Mouse (Mus musculus) erythroid progenitor cell, adult 5-6 weeks (primary cell): Measurements from ENCODE around the gene Hist1h2bh. TPM values are rescaled to one million over a fixed set of nuclear protein-coding genes. Genes with fewer than 3 reads are reported as not detected.

ENCODE experiments used
- total RNA-seq, 2 experiments: library from RNA; stranded (forward) in 1 of 2; stranded (reverse) in 1 of 2; fragments of 150-400 nt in 1 of 2; fragments of 186-747, 209-891 nt in 1 of 2; gene quantifications; 2 replicates each; pipeline versions ENCODE4 v1.2.3 to v1.2.4; 2015 to 2017; ENCODE audit warnings: low replicate concordance in 2 of 2

The Hist1h2bh gene
- total RNA-seq, 2 experiments from 2014 or later = 90.1 to 367 TPM

Other genes with a start within 250 kb of the Hist1h2bh start
Only the 30 nearest of the 34 such genes appear.
- 4.3 and 15.1 TPM in 2 replicates for gene Zfp322a, start 174.2 kb downstream of the Hist1h2bh start, total RNA-seq (2015; ENCODE audit: low replicate concordance)
- 18.7 and 48.1 TPM in 2 replicates for gene Zfp322a, start 174.2 kb downstream of the Hist1h2bh start, total RNA-seq (2017; ENCODE audit: low replicate concordance)
- gene Abt1, start 119.5 kb downstream of the Hist1h2bh start, total RNA-seq (2015; ENCODE audit: low replicate concordance) = 1.1 and 2.1 TPM in 2 replicates
- gene Abt1, start 119.5 kb downstream of the Hist1h2bh start, total RNA-seq (2017; ENCODE audit: low replicate concordance) = 1.3 and 1.6 TPM in 2 replicates
- gene Btn1a1, start 77.5 kb downstream of the Hist1h2bh start, total RNA-seq (2015; ENCODE audit: low replicate concordance) = 1.4 and 4.2 TPM in 2 replicates
- gene Btn1a1, start 77.5 kb downstream of the Hist1h2bh start, total RNA-seq (2017; ENCODE audit: low replicate concordance) = 0.90 and 1.4 TPM in 2 replicates
- gene Btn2a2, start 54.5 kb downstream of the Hist1h2bh start, total RNA-seq (2015; ENCODE audit: low replicate concordance) = not detected in 2 replicates
- not detected in 2 replicates for gene Btn2a2, start 54.5 kb downstream of the Hist1h2bh start, total RNA-seq (2017; ENCODE audit: low replicate concordance)
- 323 and 492 TPM in 2 replicates for gene Hist1h4h, start 12.3 kb downstream of the Hist1h2bh start, total RNA-seq (2015; ENCODE audit: low replicate concordance)
- 3,110 and 3,215 TPM in 2 replicates for gene Hist1h4h, start 12.3 kb downstream of the Hist1h2bh start, total RNA-seq (2017; ENCODE audit: low replicate concordance)
- gene Hist1h2af, start 9.5 kb downstream of the Hist1h2bh start, total RNA-seq (2015; ENCODE audit: low replicate concordance) = 180 and 320 TPM in 2 replicates
- gene Hist1h2af, start 9.5 kb downstream of the Hist1h2bh start, total RNA-seq (2017; ENCODE audit: low replicate concordance) = 7,936 and 7,993 TPM in 2 replicates
- gene Hist1h3g, start 8.0 kb downstream of the Hist1h2bh start, total RNA-seq (2015; ENCODE audit: low replicate concordance) = 573 TPM in 2 replicates
- 250 and 889 TPM in 2 replicates for gene Hist1h3g, start 8.0 kb downstream of the Hist1h2bh start, total RNA-seq (2017; ENCODE audit: low replicate concordance)
- gene Hist1h3f, start 660 bp upstream of the Hist1h2bh start, total RNA-seq (2015; ENCODE audit: low replicate concordance) = 145 and 158 TPM in 2 replicates
- gene Hist1h3f, start 660 bp upstream of the Hist1h2bh start, total RNA-seq (2017; ENCODE audit: low replicate concordance) = 262 and 310 TPM in 2 replicates
- gene Hist1h4f, start 8.3 kb upstream of the Hist1h2bh start, total RNA-seq (2015; ENCODE audit: low replicate concordance) = 838 and 1,105 TPM in 2 replicates
- gene Hist1h4f, start 8.3 kb upstream of the Hist1h2bh start, total RNA-seq (2017; ENCODE audit: low replicate concordance) = 7,675 and 12,079 TPM in 2 replicates
- gene Hist1h1d, start 9.9 kb upstream of the Hist1h2bh start, total RNA-seq (2015; ENCODE audit: low replicate concordance) = 59.1 and 59.8 TPM in 2 replicates
- gene Hist1h1d, start 9.9 kb upstream of the Hist1h2bh start, total RNA-seq (2017; ENCODE audit: low replicate concordance) = 587 and 674 TPM in 2 replicates
- gene Hist1h3e, start 19.0 kb upstream of the Hist1h2bh start, total RNA-seq (2015; ENCODE audit: low replicate concordance) = 238 and 264 TPM in 2 replicates
- gene Hist1h3e, start 19.0 kb upstream of the Hist1h2bh start, total RNA-seq (2017; ENCODE audit: low replicate concordance) = 387 and 422 TPM in 2 replicates
- gene Hist1h2ae, start 27.8 kb upstream of the Hist1h2bh start, total RNA-seq (2015; ENCODE audit: low replicate concordance) = 4.2 and 33.5 TPM in 2 replicates
- 1,390 and 1,464 TPM in 2 replicates for gene Hist1h2ae, start 27.8 kb upstream of the Hist1h2bh start, total RNA-seq (2017; ENCODE audit: low replicate concordance)
- 851 and 976 TPM in 2 replicates for gene Hist1h2bg, start 28.0 kb upstream of the Hist1h2bh start, total RNA-seq (2015; ENCODE audit: low replicate concordance)
- gene Hist1h2bg, start 28.0 kb upstream of the Hist1h2bh start, total RNA-seq (2017; ENCODE audit: low replicate concordance) = 2,677 and 3,057 TPM in 2 replicates
- 1,210 and 1,460 TPM in 2 replicates for gene Hist1h2bf, start 30.8 kb upstream of the Hist1h2bh start, total RNA-seq (2015; ENCODE audit: low replicate concordance)
- 1,557 and 1,840 TPM in 2 replicates for gene Hist1h2bf, start 30.8 kb upstream of the Hist1h2bh start, total RNA-seq (2017; ENCODE audit: low replicate concordance)
- 9.0 and 15.1 TPM in 2 replicates for gene Hist1h2ad, start 31.0 kb upstream of the Hist1h2bh start, total RNA-seq (2015; ENCODE audit: low replicate concordance)
- 2,771 and 6,356 TPM in 2 replicates for gene Hist1h2ad, start 31.0 kb upstream of the Hist1h2bh start, total RNA-seq (2017; ENCODE audit: low replicate concordance)
- gene Hist1h3d, start 32.4 kb upstream of the Hist1h2bh start, total RNA-seq (2015; ENCODE audit: low replicate concordance) = 379 and 393 TPM in 2 replicates
- gene Hist1h3d, start 32.4 kb upstream of the Hist1h2bh start, total RNA-seq (2017; ENCODE audit: low replicate concordance) = 236 and 363 TPM in 2 replicates
- gene Hist1h4d, start 38.2 kb upstream of the Hist1h2bh start, total RNA-seq (2015; ENCODE audit: low replicate concordance) = 1,614 and 1,995 TPM in 2 replicates
- 2,133 and 2,242 TPM in 2 replicates for gene Hist1h4d, start 38.2 kb upstream of the Hist1h2bh start, total RNA-seq (2017; ENCODE audit: low replicate concordance)
- gene Hist1h2be, start 77.7 kb upstream of the Hist1h2bh start, total RNA-seq (2015; ENCODE audit: low replicate concordance) = 39.8 and 50.1 TPM in 2 replicates
- 202 and 281 TPM in 2 replicates for gene Hist1h2be, start 77.7 kb upstream of the Hist1h2bh start, total RNA-seq (2017; ENCODE audit: low replicate concordance)
- 1,339 and 1,610 TPM in 2 replicates for gene Hist1h1e, start 79.2 kb upstream of the Hist1h2bh start, total RNA-seq (2015; ENCODE audit: low replicate concordance)
- gene Hist1h1e, start 79.2 kb upstream of the Hist1h2bh start, total RNA-seq (2017; ENCODE audit: low replicate concordance) = 1,649 and 1,886 TPM in 2 replicates
- 7.5 and 8.3 TPM in 2 replicates for gene Hist1h2ac, start 140.6 kb upstream of the Hist1h2bh start, total RNA-seq (2015; ENCODE audit: low replicate concordance)
- gene Hist1h2ac, start 140.6 kb upstream of the Hist1h2bh start, total RNA-seq (2017; ENCODE audit: low replicate concordance) = 152 and 187 TPM in 2 replicates
- gene Hist1h2bc, start 140.8 kb upstream of the Hist1h2bh start, total RNA-seq (2015; ENCODE audit: low replicate concordance) = 84.3 and 136 TPM in 2 replicates
- 401 and 556 TPM in 2 replicates for gene Hist1h2bc, start 140.8 kb upstream of the Hist1h2bh start, total RNA-seq (2017; ENCODE audit: low replicate concordance)
- 2.2 TPM in 1 of 2 replicates, not detected in the other for gene Hist1h1t, start 152.4 kb upstream of the Hist1h2bh start, total RNA-seq (2015; ENCODE audit: low replicate concordance)
- gene Hist1h1t, start 152.4 kb upstream of the Hist1h2bh start, total RNA-seq (2017; ENCODE audit: low replicate concordance) = 3.5 and 8.2 TPM in 2 replicates
- gene Hist1h4c, start 155.1 kb upstream of the Hist1h2bh start, total RNA-seq (2015; ENCODE audit: low replicate concordance) = 225 and 268 TPM in 2 replicates
- gene Hist1h4c, start 155.1 kb upstream of the Hist1h2bh start, total RNA-seq (2017; ENCODE audit: low replicate concordance) = 667 and 1,084 TPM in 2 replicates
- 7.5 and 14.1 TPM in 2 replicates for gene Hfe, start 167.5 kb upstream of the Hist1h2bh start, total RNA-seq (2015; ENCODE audit: low replicate concordance)
- 0.77 and 2.2 TPM in 2 replicates for gene Hfe, start 167.5 kb upstream of the Hist1h2bh start, total RNA-seq (2017; ENCODE audit: low replicate concordance)
- 527 and 533 TPM in 2 replicates for gene Hist1h1c, start 195.4 kb upstream of the Hist1h2bh start, total RNA-seq (2015; ENCODE audit: low replicate concordance)
- gene Hist1h1c, start 195.4 kb upstream of the Hist1h2bh start, total RNA-seq (2017; ENCODE audit: low replicate concordance) = 3,859 and 4,708 TPM in 2 replicates
- gene Hist1h3c, start 202.2 kb upstream of the Hist1h2bh start, total RNA-seq (2015; ENCODE audit: low replicate concordance) = 412 and 474 TPM in 2 replicates
- 1,335 and 2,217 TPM in 2 replicates for gene Hist1h3c, start 202.2 kb upstream of the Hist1h2bh start, total RNA-seq (2017; ENCODE audit: low replicate concordance)
- 856 and 1,017 TPM in 2 replicates for gene Hist1h2bb, start 203.3 kb upstream of the Hist1h2bh start, total RNA-seq (2015; ENCODE audit: low replicate concordance)
- 7,682 and 13,399 TPM in 2 replicates for gene Hist1h2bb, start 203.3 kb upstream of the Hist1h2bh start, total RNA-seq (2017; ENCODE audit: low replicate concordance)
- 222 and 372 TPM in 2 replicates for gene Hist1h2ab, start 207.7 kb upstream of the Hist1h2bh start, total RNA-seq (2015; ENCODE audit: low replicate concordance)
- 5,516 and 10,292 TPM in 2 replicates for gene Hist1h2ab, start 207.7 kb upstream of the Hist1h2bh start, total RNA-seq (2017; ENCODE audit: low replicate concordance)
- 1,233 and 1,450 TPM in 2 replicates for gene Hist1h3b, start 208.9 kb upstream of the Hist1h2bh start, total RNA-seq (2015; ENCODE audit: low replicate concordance)
- gene Hist1h3b, start 208.9 kb upstream of the Hist1h2bh start, total RNA-seq (2017; ENCODE audit: low replicate concordance) = 1,686 and 1,833 TPM in 2 replicates
- 331 and 380 TPM in 2 replicates for gene Hist1h4b, start 213.6 kb upstream of the Hist1h2bh start, total RNA-seq (2015; ENCODE audit: low replicate concordance)
- 1,134 and 2,811 TPM in 2 replicates for gene Hist1h4b, start 213.6 kb upstream of the Hist1h2bh start, total RNA-seq (2017; ENCODE audit: low replicate concordance)